Comparison of ENCODE assay signal across 10 mouse cellular contexts in genomic region chr10:11080013-11080724, GRCm38 (mm10). TPM values are rescaled to one million over a fixed set of nuclear protein-coding genes. Genes with fewer than 3 reads are reported as not detected.
A peak's percentile ranks its signal among the peaks of the same experiment; 100 is the strongest.
DNase-seq lines count a peak whose midpoint lies in the region; ATAC-seq and TF ChIP-seq lines count a peak whose summit lies in the region.
"Had no signal": no experiment of that assay in that cellular context is flagged by ENCODE, and none has a peak within 500 bp of the region (broad histone marks: within the 10 kb centered on the region; RNA-seq: fewer than 3 reads in every experiment).

No protein-coding gene starts in this region.

- no peaks in the 10 kb centered on the region for H3K36me3 ChIP-seq in forebrain, embryonic 11.5 days (ENCODE audit: control insufficient read depth, insufficient read depth, low read length)
- no peaks in the 10 kb centered on the region for H3K36me3 ChIP-seq in midbrain, embryonic 11.5 days (ENCODE audit: control insufficient read depth, insufficient read depth, low read length)
- no peaks in the 10 kb centered on the region for H3K36me3 ChIP-seq in lung, postnatal 0 days (ENCODE audit: insufficient read depth, low read length)

- peak overlapping the region; percentile 22 for H3K4me3 ChIP-seq in forebrain, embryonic 11.5 days (ENCODE audit: low read depth, low read length)
- peak overlapping the region; percentile 20 for H3K4me3 ChIP-seq in midbrain, embryonic 11.5 days (ENCODE audit: low read depth, low read length)
- no peak overlapping the region for H3K4me3 ChIP-seq in lung, postnatal 0 days (ENCODE audit: low read depth, low read length)

- peaks cover 27% of the 10 kb centered on the region for H3K27me3 ChIP-seq in forebrain, embryonic 11.5 days (ENCODE audit: control insufficient read depth, insufficient read depth, low read length)
- peaks cover 27% of the 10 kb centered on the region for H3K27me3 ChIP-seq in midbrain, embryonic 11.5 days (ENCODE audit: control insufficient read depth, insufficient read depth, low read length)
- H3K27me3 ChIP-seq in lung, postnatal 0 days (replicated peaks; ENCODE audit: insufficient read depth, low read length): peaks cover 15% of the 10 kb centered on the region; the same call in 1 of the 2 replicates
- H3K27me3 ChIP-seq: CH12.LX had no signal

- H3K9me3 ChIP-seq in forebrain, embryonic 11.5 days (ENCODE audit: control insufficient read depth, low read length): no peaks in the 10 kb centered on the region
- no peaks in the 10 kb centered on the region for H3K9me3 ChIP-seq in midbrain, embryonic 11.5 days (ENCODE audit: control insufficient read depth, low read length)
- H3K9me3 ChIP-seq in lung, postnatal 0 days (ENCODE audit: low read length): no peaks in the 10 kb centered on the region

- no peak overlapping the region for H3K27ac ChIP-seq in forebrain, embryonic 11.5 days (ENCODE audit: low read depth, low read length)
- H3K27ac ChIP-seq in midbrain, embryonic 11.5 days (ENCODE audit: low read depth, low read length): no peak overlapping the region
- no peak overlapping the region for H3K27ac ChIP-seq in lung, postnatal 0 days (ENCODE audit: low read length)

- peak overlapping the region; percentile 47 for H3K4me2 ChIP-seq in forebrain, embryonic 11.5 days (ENCODE audit: low read depth, low read length, severe bottlenecking)
- peak overlapping the region; percentile 52 for H3K4me2 ChIP-seq in midbrain, embryonic 11.5 days
- H3K4me2 ChIP-seq in lung, postnatal 0 days (replicated peaks; ENCODE audit: low read depth, low read length): no peak overlapping the region

- no peak overlapping the region for H3K9ac ChIP-seq in forebrain, embryonic 11.5 days (ENCODE audit: low read length)
- no peak overlapping the region for H3K9ac ChIP-seq in midbrain, embryonic 11.5 days (ENCODE audit: low read length)
- no peak overlapping the region for H3K9ac ChIP-seq in lung, postnatal 0 days (replicated peaks; ENCODE audit: low read depth)

- peak; percentile 10 for DNase-seq in retina, postnatal 1 day
- DNase-seq in retina, embryonic 14.5 days (ENCODE audit: low spot score): no peak
- DNase-seq in forebrain, embryonic 11.5 days (ENCODE audit: low spot score): peak; percentile 66
- DNase-seq in midbrain, embryonic 11.5 days (ENCODE audit: low spot score, missing footprints): peak; percentile 86
- DNase-seq in testis, postnatal 14 days (ENCODE audit: low spot score): peak; percentile 6
- DNase-seq in spleen, adult 18-20 months: no peak
- no peak for DNase-seq in heart, postnatal 4 days
- DNase-seq in lung, postnatal 0 days (ENCODE audit: low spot score): no peak
- DNase-seq: heart, postnatal 36 days had no signal

- 0 out of 2 replicates have a peak, but pooled peaks have one; percentile 16 for ATAC-seq in forebrain, embryonic 11.5 days (replicated peaks; ENCODE audit: low FRiP score)
- ATAC-seq in midbrain, embryonic 11.5 days (ENCODE audit: low FRiP score): 0 out of 2 replicates have a peak, but pooled peaks have one; percentile 31
- no peak for ATAC-seq in lung, postnatal 0 days

- 8% methylated on average over 33 of the region's 33 CpGs for WGBS in forebrain, embryonic 11.5 days
- 10% methylated on average over 33 of the region's 33 CpGs for WGBS in midbrain, embryonic 11.5 days
- WGBS in lung, postnatal 0 days: 15% methylated on average over 33 of the region's 33 CpGs

- TF ChIP-seq EP300 in lung, postnatal 0 days (IDR thresholded peaks at IDR 0.05): no peak

- no peak for TF ChIP-seq CTCF in lung, postnatal 0 days (IDR thresholded peaks at IDR 0.05)

- H3K4me1 ChIP-seq in forebrain, embryonic 11.5 days (replicated peaks; ENCODE audit: control insufficient read depth, insufficient read depth, low read length): no peaks in the 10 kb centered on the region
- H3K4me1 ChIP-seq in midbrain, embryonic 11.5 days (ENCODE audit: control insufficient read depth, insufficient read depth, low read length): peaks cover 9% of the 10 kb centered on the region
- H3K4me1 ChIP-seq in lung, postnatal 0 days (ENCODE audit: insufficient read depth, low read depth, low read length): no peaks in the 10 kb centered on the region

RNA-seq across cellular contexts. Expression of gene Grm1, which starts 2.0 kb away (rescaled TPM):
- 0.39 and 0.64 TPM in 2 replicates for polyA plus RNA-seq in forebrain, embryonic 11.5 days (2014; fragmentation: Nextera tagmentation; extraction: Ambion mirVana)
- 0.03 and 0.36 TPM in 2 replicates for polyA plus RNA-seq in midbrain, embryonic 11.5 days (2014; fragmentation: Nextera tagmentation; extraction: Ambion mirVana)
- under 1 TPM; 0.45 to 0.98 TPM for total RNA-seq in heart, postnatal 4 days (2021)
- polyA plus RNA-seq in lung, postnatal 0 days (2015; fragmentation: Nextera tagmentation; extraction: Ambion mirVana): 0.02 TPM in 1 of 2 replicates, not detected in the other
- total RNA-seq: CH12.LX had no signal

Comparison
In these comparisons a context has a peak if more than half of its experiments do, and no peak if none do; other contexts are left out.
1. DNase-seq: peak in retina, postnatal 1 day (single experiment), forebrain, embryonic 11.5 days (single experiment), midbrain, embryonic 11.5 days (single experiment) and testis, postnatal 14 days (single experiment); none in retina, embryonic 14.5 days (single experiment), spleen, adult 18-20 months (0 of 2), heart, postnatal 4 days (single experiment) and lung, postnatal 0 days (single experiment).